Mouse (Mus musculus): Measurements from ENCODE around the gene St6gal1.

DNA sequence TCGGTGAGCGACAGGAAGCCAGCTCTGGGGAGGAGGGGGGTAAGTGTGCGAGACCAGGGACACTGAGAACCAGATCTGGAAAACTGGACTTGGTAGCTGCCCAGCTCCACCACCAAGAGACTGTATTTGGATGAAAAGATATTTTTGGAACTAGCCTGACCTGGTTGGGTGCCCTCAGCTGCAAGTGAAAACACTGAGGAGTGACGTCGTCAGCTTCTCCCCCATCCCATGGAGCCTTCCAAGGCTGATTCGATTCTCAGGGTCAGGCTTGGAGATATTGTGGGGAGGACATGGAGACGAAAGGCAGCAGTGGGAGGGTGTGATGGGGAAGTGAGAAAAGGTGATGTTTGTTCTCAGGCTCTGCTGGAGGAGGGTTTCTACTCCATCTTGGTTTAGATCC, 8.2 kb downstream of the St6gal1 start:
- TF ChIP-seq CTCF (IDR thresholded peaks at IDR 0.05; ENCODE audit: borderline replicate concordance, extremely low read depth, insufficient read depth, insufficient read length) = no peak
- TF ChIP-seq POLR2A (IDR thresholded peaks at IDR 0.05; ENCODE audit: borderline replicate concordance, extremely low read depth, insufficient read depth, insufficient read length, poor library complexity, severe bottlenecking) = no peak

All from brain, embryonic 14.5 days (tissue).